Mouse (Mus musculus) layer of hippocampus, adult 2 months (tissue): ENCODE measurements around the gene Tll2. TPM values are rescaled to one million over a fixed set of nuclear protein-coding genes. Genes with fewer than 3 reads are reported as not detected.

Source experiments
- DNase-seq, 2 experiments: peaks; one replicate each; pipeline ENCODE4 v3.0.0; 2022; ENCODE audit warnings: low spot score in 2 of 2
- H3K27ac ChIP-seq: fragments of 200-600 bp; 2 replicates; pipeline ENCODE4 v1.8.1; 2022
- H3K4me3 ChIP-seq: fragments of 200-600 bp; 2 replicates; pipeline ENCODE4 v1.8.1; 2022; ENCODE audit warnings: mild to moderate bottlenecking
- CTCF ChIP-seq: fragments of 200-600 bp; conservative IDR thresholded peaks from 2 replicates; pipeline ENCODE4 v1.8.1; 2022; ENCODE audit warnings: antibody characterized with exemption, mild to moderate bottlenecking, moderate library complexity
- long read RNA-seq, 2 experiments: library from polyadenylated mRNA; stranded (forward); transcript quantifications; one replicate each; pipeline ENCODE4 v2.0.0; 2021; ENCODE audit warnings: borderline mapping rate in 2 of 2
- total RNA-seq, 2 experiments: library from RNA; stranded (reverse); gene quantifications; 2 replicates each; pipeline ENCODE4 v1.2.3; 2021

Gene Tll2
- total RNA-seq, result under 1 TPM; 0.61 to 0.69 TPM
- long read RNA-seq, experiment 1, partial matches to known transcripts, result 0 of 1 reads
- long read RNA-seq, experiment 1, other reads (novel, unspliced or antisense), result 1 of 1 reads
- long read RNA-seq, experiment 2, result 0 reads

DNA sequence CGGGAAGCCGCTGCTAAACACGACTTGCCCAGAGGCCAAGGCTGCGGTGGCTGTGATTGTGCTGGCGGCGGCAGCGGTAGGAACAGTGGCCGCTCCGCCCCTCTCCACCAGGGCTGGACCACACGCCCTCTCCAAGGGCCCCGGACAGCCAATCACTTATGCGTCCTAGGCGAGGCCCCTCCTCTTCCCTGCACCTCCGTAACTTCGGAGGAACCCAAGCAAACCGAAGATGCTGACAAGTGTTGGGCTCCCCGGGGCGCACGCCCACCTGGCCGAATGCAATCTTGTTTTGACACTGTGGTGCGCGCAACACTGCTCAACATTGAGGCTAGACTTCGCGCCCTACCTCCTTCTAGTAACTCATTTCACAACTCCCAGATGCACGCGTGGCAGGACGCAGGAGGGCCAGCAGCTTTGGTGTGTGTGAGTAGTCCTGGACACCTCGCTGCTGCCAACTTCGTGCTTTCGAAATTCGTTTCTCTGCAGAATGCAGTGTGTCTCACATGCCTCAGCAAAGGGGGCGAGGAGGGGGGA is at the start of gene Tll2:
Gene Tll2, minus strand, starts transcription at position 25 of the 534 bp plus-strand sequence.
- peak; percentile 15; the same call in 1 of the 2 replicates for TF ChIP-seq CTCF
- H3K27ac ChIP-seq, result no peak within 1 kb of the TSS
- peak within 1 kb of the TSS; percentile 45 for H3K4me3 ChIP-seq
- DNase-seq, result no peak

DNA sequence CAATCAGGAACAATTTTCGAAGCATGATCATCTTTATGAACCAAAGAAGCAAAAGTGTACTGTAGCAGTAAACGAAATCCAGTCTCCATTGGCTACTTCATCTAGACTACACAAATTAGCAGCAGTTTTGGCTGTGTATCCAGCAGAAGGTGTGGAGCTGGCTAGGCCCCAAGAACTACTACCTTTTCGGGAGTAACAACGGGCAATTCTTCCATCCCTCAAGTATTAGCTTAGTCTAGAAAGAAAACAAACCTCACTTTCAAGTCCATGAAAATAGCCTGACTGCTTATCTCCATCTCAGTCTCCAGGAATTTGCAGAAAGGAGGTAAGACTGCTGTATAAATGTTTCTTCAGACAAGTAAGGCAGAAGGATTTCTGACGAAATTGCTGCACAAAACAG is 47.9 kb upstream of the Tll2 start:
- no peak for TF ChIP-seq CTCF
- no peak for DNase-seq
- Histone ChIP-seq H3K27ac (no peak overlapping the region), H3K4me3 (no peak overlapping the region)

DNA sequence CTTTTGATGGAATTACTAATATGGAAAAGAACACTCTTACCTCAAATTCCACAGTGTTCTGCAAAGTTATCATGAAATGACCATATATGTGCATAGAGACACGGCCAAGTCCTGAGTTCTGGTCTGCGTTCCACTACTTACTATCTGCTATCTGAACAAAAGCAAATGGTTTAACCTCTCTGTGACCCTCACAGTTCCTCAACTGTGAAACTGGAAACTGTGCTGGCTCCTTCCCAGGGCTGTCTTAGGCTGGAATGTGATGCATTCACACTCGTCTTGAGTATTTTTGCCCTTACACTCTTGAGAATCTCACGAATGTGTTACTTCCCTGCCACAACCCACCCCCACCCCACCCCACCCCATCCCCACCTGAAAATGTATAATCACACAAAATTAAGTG is 42.3 kb upstream of the Tll2 start:
- H3K4me3 ChIP-seq, result no peak overlapping the region
- no peak for TF ChIP-seq CTCF
- no peak for DNase-seq
- no peak overlapping the region for H3K27ac ChIP-seq

DNA sequence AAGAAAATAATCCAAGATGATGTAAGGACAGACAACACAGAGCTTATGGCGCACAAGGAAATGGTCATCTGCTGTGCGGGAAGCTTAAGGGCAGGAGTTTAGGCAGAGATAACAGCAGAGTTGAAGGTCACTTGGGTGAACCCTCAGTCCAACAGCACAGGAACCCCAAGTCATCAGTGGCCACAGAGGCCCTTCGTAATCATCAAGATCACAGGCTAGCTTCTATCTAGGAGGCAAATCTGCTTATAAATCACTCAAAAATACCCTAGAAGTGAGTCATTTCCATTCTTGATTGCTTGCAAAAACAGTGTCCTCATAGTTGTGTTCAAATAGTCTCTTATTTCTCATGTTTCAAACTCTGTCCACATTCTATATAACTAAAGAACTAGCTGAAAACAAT is 41.6 kb upstream of the Tll2 start:
- Histone ChIP-seq H3K27ac (no peak overlapping the region), H3K4me3 (no peak overlapping the region)
- no peak for TF ChIP-seq CTCF
- no peak for DNase-seq

DNA sequence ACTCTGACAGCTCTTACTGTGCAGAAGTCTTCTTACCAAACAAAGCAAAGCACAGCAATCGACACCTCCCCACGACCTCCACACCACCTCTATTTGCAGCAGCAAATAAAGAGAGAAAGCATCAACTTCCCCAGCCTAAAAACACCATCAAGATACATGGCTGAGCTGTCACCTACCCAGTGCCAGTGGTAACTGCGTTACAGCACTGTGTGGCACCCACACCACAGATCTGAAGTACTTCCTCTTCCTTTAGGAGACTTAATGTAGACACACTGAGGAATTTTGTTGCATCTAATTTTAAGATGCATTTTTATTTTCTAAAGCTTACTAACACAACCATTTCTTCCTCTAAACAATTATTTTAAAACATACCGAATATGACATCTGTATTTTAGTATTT is 39.6 kb upstream of the Tll2 start:
- DNase-seq, result no peak
- H3K4me3 ChIP-seq, result no peak overlapping the region
- H3K27ac ChIP-seq, result no peak overlapping the region
- TF ChIP-seq CTCF, result no peak

DNA sequence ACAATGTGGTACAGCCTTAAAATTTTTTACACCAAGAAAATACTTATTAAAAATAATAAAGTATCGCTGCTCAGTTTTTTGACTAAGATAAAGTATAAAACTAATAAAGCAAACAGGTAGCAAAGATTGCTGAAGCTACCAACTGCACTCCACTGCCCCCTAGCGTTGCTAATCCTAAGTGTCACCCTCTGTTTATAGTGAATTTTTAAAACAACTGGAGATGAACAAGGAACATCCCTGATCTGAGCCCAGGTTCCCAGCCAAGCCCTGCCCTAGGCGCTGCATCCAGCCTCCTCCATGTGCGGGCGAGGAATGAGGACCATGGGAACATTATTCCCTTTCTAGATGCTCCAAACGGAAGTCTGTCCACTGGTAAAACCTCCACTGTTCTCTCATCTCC is 37.9 kb upstream of the Tll2 start:
- peak; percentile 28 to 67 for DNase-seq
- peak; percentile 94 for TF ChIP-seq CTCF
- Histone ChIP-seq H3K4me3 (no peak overlapping the region), H3K27ac (no peak overlapping the region)

DNA sequence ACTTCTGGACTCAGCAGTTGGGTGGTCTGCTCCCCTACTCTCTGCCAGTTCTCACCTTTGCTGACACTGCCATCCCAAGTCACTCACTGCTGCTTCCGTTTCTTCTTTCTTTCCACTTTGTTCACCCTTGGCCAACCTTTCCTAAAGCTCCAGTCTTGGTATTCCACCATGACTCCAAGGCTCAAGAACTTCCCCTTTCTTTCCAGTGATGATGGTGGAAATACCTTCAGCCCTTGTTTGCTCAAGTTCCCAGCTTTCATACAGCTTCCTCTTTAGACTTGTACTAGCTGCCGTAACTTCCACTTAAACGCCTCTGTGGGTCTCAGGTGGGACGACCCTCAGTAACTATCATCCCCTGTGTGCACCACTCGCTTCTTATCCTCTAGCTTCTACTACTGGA is 35.4 kb upstream of the Tll2 start:
- Histone ChIP-seq H3K27ac (no peak overlapping the region), H3K4me3 (no peak overlapping the region)
- no peak for TF ChIP-seq CTCF
- no peak for DNase-seq

DNA sequence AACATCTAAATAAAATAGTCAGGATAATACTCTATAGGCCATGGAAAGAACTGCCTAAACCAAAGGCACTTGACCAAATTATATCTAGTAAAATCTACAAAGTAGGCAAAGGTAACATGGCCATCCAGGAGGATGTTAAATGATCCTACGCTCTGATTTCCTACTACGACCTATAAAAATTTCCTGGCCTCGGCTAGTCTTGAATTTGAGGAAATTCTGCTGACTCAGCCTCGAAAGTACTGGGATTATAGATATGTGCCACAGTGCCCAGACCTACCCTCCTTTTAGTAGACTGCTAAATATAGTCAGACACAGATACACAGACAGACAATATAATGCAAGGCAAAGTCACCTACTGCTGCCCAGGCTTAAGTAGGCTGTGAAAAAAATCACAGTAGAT is 27.1 kb upstream of the Tll2 start:
- Histone ChIP-seq H3K4me3 (no peak overlapping the region), H3K27ac (no peak overlapping the region)
- no peak for TF ChIP-seq CTCF

DNA sequence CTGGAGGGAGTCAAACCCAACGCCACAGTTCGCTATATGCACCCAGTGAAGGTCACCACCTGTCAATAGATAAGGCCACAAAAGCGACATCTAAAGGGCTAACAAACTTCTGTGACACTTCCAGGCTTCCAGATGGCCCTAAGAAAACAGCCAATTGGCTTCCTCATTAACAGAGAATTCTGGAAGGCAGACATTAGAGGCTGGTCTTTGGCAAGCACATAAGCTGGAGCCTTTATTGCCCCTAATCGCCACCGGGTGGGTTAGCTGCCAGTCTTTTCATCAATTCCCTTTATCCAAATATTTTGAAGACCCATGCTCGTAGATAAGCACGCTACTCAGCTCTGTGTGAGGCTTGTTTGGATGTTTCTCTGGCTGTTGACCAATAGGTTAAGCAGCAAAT is 1.7 kb upstream of the Tll2 start:
- no peak for TF ChIP-seq CTCF
- Histone ChIP-seq H3K4me3 (no peak overlapping the region), H3K27ac (no peak overlapping the region)
- no peak for DNase-seq

More for the DNA sequence above, 27.1 kb upstream of the Tll2 start:
- no peak for DNase-seq

DNA sequence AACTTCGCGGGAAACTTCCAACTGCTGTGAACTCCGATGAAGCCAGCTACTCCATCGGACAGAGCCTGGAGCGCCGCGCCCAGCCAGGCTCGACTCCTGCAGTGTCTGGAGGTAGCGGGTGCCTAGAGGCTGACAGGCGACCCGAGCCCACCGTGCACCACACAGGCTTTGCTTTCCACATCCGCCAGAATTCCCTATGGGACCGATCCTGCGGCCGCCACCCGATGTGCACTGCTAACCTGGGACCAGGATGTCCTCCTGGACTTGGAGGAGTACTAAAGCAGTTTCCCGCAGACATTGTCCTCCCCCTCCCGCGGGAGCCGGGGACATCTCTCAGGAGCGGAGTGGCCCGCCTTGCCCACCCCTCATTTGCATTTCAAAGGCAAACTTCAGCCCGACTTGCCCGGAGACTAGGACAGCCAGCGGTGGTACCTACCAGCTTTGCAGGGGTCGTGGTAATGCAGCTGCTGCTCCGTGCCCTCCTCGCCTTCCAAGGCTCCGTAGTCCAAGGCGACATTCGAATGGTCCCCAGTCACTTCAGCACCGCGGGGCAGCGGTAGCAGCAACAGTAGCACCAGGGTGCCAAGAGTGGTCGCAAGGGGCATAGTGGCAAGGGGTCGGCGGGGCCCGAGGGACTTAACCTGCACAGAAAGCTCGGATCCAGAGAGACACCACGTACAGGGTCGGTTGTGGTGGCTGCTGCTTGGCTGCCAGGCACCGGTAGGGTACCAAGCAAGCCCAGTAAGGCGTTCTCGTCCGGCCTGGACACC is 409 bp downstream of the Tll2 start:
- Histone ChIP-seq H3K27ac (no peak overlapping the region), H3K4me3 (peak overlapping the region; percentile 45)
- TF ChIP-seq CTCF, result no peak
- DNase-seq, result no peak

DNA sequence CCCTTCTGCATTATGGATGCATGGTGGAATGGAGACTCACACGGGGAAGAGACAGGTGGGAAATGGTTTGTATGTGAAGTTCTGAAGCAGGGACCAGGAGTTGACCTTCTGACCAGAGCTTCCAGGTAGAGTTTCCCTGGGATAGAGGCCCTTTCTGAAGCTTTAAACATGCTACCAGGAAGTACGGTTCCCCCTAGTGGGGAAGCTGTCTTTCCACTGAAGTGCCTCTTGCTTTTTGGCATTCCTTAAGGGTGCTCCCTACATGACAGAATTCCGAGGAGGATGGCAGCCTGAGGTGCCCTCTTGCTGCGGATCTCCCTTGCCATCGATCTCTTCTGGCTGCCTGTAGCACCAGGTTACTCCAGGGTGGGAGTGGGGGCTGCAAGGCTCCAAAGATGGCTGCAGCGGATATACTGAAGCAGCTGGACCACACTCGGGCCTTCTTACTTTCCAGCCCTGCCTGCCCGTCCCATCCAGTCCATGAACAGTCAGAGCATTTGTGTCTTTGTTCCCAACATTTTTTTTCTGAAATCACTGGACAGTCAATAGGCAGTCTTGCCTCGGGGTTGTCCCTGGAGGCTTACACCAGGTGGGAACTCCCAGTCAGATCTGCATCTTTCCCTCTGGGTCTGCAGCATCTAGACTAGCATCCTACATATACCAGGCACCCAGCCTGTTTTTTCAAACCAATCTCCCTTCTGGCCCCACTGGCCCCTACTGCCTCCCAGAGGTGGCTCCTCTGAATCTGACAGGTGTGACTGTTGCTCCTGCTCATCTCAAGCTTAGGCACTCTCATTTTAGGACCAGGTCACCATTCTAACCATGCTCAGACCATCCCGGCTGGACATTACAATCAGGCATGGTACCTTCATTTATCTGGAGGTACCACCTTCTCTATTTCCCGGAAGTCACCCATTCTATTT is 2.2 kb downstream of the Tll2 start:
- Histone ChIP-seq H3K4me3 (no peak overlapping the region), H3K27ac (no peak overlapping the region)
- TF ChIP-seq CTCF, result peak; percentile 80
- peak in 1 of 2 experiments; percentile 36 for DNase-seq

DNA sequence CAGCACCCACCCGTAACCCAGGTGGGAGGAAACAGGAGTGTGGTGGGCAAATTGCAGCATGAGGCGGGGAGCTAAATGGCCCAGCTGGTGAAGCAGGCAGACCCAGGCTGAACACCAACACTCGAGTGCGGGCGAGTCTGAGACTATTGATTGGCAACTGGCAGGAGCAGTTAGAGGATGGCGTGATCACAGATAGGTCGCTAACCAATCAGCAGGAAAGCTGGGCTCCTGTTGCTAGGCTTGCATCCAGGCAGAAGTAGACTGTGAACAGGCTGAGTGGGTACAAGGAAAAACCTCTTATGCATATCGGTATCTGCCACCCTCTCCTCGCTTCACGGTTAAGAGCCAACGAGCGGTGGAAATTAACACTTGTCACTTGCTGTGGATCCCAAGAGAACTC is 9.0 kb downstream of the Tll2 start:
- H3K4me3 ChIP-seq, result no peak overlapping the region
- no peak for TF ChIP-seq CTCF
- DNase-seq, result peak; percentile 59 to 86
- peak overlapping the region; percentile 72 for H3K27ac ChIP-seq

DNA sequence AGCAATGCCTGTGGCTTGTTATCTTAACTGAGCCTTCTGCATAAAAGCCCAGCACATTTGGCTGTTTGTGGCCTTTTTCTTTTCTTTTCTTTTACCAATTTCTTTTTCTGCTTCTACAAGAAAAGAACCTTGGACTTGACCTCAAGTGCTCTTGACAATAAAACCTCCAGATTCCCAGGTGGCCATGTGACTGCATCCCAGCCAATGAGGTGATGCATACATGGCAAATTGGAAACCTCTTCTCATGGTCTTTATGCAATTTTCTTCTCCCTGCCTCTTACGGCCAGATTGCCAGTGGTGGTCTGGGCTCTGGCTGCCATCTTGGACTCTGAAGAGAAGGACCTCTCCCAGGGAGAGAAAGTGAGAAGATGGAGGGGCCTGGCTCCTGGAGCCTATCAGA is 13.3 kb downstream of the Tll2 start:
- Histone ChIP-seq H3K27ac (no peak overlapping the region), H3K4me3 (no peak overlapping the region)
- DNase-seq, result no peak
- TF ChIP-seq CTCF, result no peak
